ENCODE assay signal across 27 mouse cellular contexts in genomic region chr2:4832166-4832565, GRCm38 (mm10). TPM values are rescaled to one million over a fixed set of nuclear protein-coding genes. Genes with fewer than 3 reads are reported as not detected.
DNase-seq lines count a peak whose midpoint lies in the region; ATAC-seq and TF ChIP-seq lines count a peak whose summit lies in the region.
"Had no signal": no experiment of that assay in that cellular context is flagged by ENCODE, and none has a peak within 500 bp of the region (broad histone marks: within the 10 kb centered on the region; RNA-seq: fewer than 3 reads in every experiment).

No protein-coding gene starts in this region.

- no peak overlapping the region for H3K27ac ChIP-seq in MEL (ENCODE audit: control insufficient read depth, low read depth, low read length)
- no peak overlapping the region for H3K27ac ChIP-seq in lung, postnatal 0 days (ENCODE audit: low read length)
- H3K27ac ChIP-seq: embryonic facial prominence, embryonic 13.5 days; hindbrain, embryonic 10.5 days; hindbrain, embryonic 15.5 days; kidney, postnatal 0 days; liver, embryonic 14.5 days had no signal

- H3K79me2 ChIP-seq in MEL (ENCODE audit: control insufficient read depth, insufficient read depth, low read length, poor library complexity) = no peaks in the 10 kb centered on the region

- no peak overlapping the region for H3K4me2 ChIP-seq in lung, postnatal 0 days (replicated peaks; ENCODE audit: low read depth, low read length)
- H3K4me2 ChIP-seq: embryonic facial prominence, embryonic 13.5 days; hindbrain, embryonic 15.5 days had no signal

- no peaks in the 10 kb centered on the region for H3K9me3 ChIP-seq in MEL (replicated peaks; ENCODE audit: insufficient read depth, low read length)
- H3K9me3 ChIP-seq in lung, postnatal 0 days (ENCODE audit: low read length) = no peaks in the 10 kb centered on the region
- H3K9me3 ChIP-seq: embryonic facial prominence, embryonic 13.5 days; hindbrain, embryonic 10.5 days; hindbrain, embryonic 15.5 days had no signal

- no peaks in the 10 kb centered on the region; a peak in 2 of 4 replicates for H3K27me3 ChIP-seq in MEL (ENCODE audit: control insufficient read depth in 1 of 2, insufficient read depth in 2 of 2, low read length in 2 of 2)
- no peaks in the 10 kb centered on the region for H3K27me3 ChIP-seq in lung, postnatal 0 days (replicated peaks; ENCODE audit: insufficient read depth, low read length)
- H3K27me3 ChIP-seq: embryonic facial prominence, embryonic 13.5 days; hindbrain, embryonic 15.5 days had no signal

- ATAC-seq in lung, postnatal 0 days = peak; percentile 43; the same call in 1 of the 2 replicates
- ATAC-seq in megakaryocyte progenitor cell, adult 5-6 weeks (replicated peaks; ENCODE audit: poor library complexity) = peak; percentile 40; the same call in 1 of the 2 replicates
- ATAC-seq: activated CD4-positive, CD25-positive, alpha-beta regulatory T cell, adult 4 months; CD4-positive, CD25-positive, alpha-beta regulatory T cell, adult 4 months; forebrain, embryonic 16.5 days had no signal

- TF ChIP-seq RAD21 in MEL (IDR thresholded peaks at IDR 0.05; ENCODE audit: low read depth, low read length) = no peak

- H3K4me1 ChIP-seq in MEL (ENCODE audit: control insufficient read depth in 1 of 2, insufficient read depth in 2 of 2, low read length in 2 of 2) = peaks cover 1 to 18% of the 10 kb centered on the region in 2 experiments; a peak in 2 of 4 replicates
- no peaks in the 10 kb centered on the region; the same call in 1 of the 2 replicates for H3K4me1 ChIP-seq in lung, postnatal 0 days (ENCODE audit: insufficient read depth, low read depth, low read length)
- H3K4me1 ChIP-seq: hindbrain, embryonic 15.5 days; megakaryocyte, embryonic 14.5 days had no signal

- peak; percentile 4 for DNase-seq in MEL (ENCODE audit: low read depth, low spot score)
- DNase-seq in fat pad, adult 2 months (ENCODE audit: extremely low read depth, low read depth, low spot score) = peak; percentile 64
- peak; percentile 56 for DNase-seq in lung, postnatal 0 days (ENCODE audit: low spot score)
- DNase-seq in right cerebral cortex, postnatal 14 days = no peak
- no peak for DNase-seq in cerebellum, adult 8-10 months
- DNase-seq in heart, adult 18-20 months = no peak
- DNase-seq: adrenal gland, adult 8-10 months; cerebellum, adult 9-10 months; cerebellum, postnatal 36 days; heart, postnatal 14 days; kidney, adult 8-10 months; layer of hippocampus, adult 9-11 months; liver; midbrain, embryonic 14.5 days; spleen, adult 18-20 months; thymus, adult 2 months; thymus, postnatal 4 days had no signal

- peaks cover 0 to 15% of the 10 kb centered on the region in 2 experiments; a peak in 2 of 4 replicates for H3K36me3 ChIP-seq in MEL (ENCODE audit: control insufficient read depth in 1 of 2, insufficient read depth in 2 of 2, low read length in 2 of 2)
- no peaks in the 10 kb centered on the region for H3K36me3 ChIP-seq in lung, postnatal 0 days (ENCODE audit: insufficient read depth, low read length)
- H3K36me3 ChIP-seq: embryonic facial prominence, embryonic 13.5 days; hindbrain, embryonic 10.5 days; hindbrain, embryonic 15.5 days had no signal

- TF ChIP-seq CTCF in MEL (IDR thresholded peaks at IDR 0.05 in 2 of 3, conservative IDR thresholded peaks at IDR 0.05 in 1 of 3; ENCODE audit: control insufficient read depth in 1 of 3, insufficient read depth in 1 of 3, low read depth in 2 of 3, low read length in 3 of 3, poor library complexity in 1 of 3, severe bottlenecking in 1 of 3) = no peak
- no peak for TF ChIP-seq CTCF in lung, postnatal 0 days (IDR thresholded peaks at IDR 0.05)

- H3K9ac ChIP-seq in MEL (ENCODE audit: control insufficient read depth, low read depth, low read length, poor library complexity, severe bottlenecking) = no peak overlapping the region
- H3K9ac ChIP-seq in lung, postnatal 0 days (replicated peaks; ENCODE audit: low read depth) = no peak overlapping the region
- H3K9ac ChIP-seq: embryonic facial prominence, embryonic 13.5 days; hindbrain, embryonic 15.5 days; liver, embryonic 14.5 days had no signal

- no peak for TF ChIP-seq EP300 in MEL (IDR thresholded peaks at IDR 0.05; ENCODE audit: low read depth in 1 of 2, low read length in 2 of 2)
- no peak for TF ChIP-seq EP300 in lung, postnatal 0 days (IDR thresholded peaks at IDR 0.05)

- 44% methylated on average over 4 of the region's 4 CpGs for WGBS in lung, postnatal 0 days

- no peak for TF ChIP-seq POLR2A in MEL (IDR thresholded peaks at IDR 0.05; ENCODE audit: control insufficient read depth in 1 of 2, insufficient read depth in 1 of 2, low read depth in 1 of 2, low read length in 2 of 2, poor library complexity in 1 of 2)

- no peak overlapping the region for H3K4me3 ChIP-seq in MEL (ENCODE audit: control insufficient read depth in 1 of 2, insufficient read depth in 1 of 2, low read depth in 2 of 2, low read length in 2 of 2)
- no peak overlapping the region for H3K4me3 ChIP-seq in lung, postnatal 0 days (ENCODE audit: low read depth, low read length)
- H3K4me3 ChIP-seq: embryonic facial prominence, embryonic 13.5 days; hindbrain, embryonic 10.5 days; hindbrain, embryonic 15.5 days; megakaryocyte, embryonic 14.5 days had no signal

TF ChIP-seq in MEL, 35 proteins besides CTCF, POLR2A, EP300 and RAD21:
- TF ChIP-seq ZKSCAN1 (IDR thresholded peaks at IDR 0.05; ENCODE audit: low read depth, low read length) (no peak), TBP (IDR thresholded peaks at IDR 0.05; ENCODE audit: low read depth, low read length) (no peak), MAFK (IDR thresholded peaks at IDR 0.05; ENCODE audit: borderline replicate concordance, low read depth, low read length) (no peak), BHLHE40 (IDR thresholded peaks at IDR 0.05; ENCODE audit: borderline replicate concordance, low read depth, low read length) (no peak), CHD2 (IDR thresholded peaks at IDR 0.05; ENCODE audit: low read length) (no peak), NELFE (IDR thresholded peaks at IDR 0.05; ENCODE audit: low read depth, low read length) (no peak), SIN3A (IDR thresholded peaks at IDR 0.05; ENCODE audit: low read length) (no peak), RCOR1 (IDR thresholded peaks at IDR 0.05; ENCODE audit: low read depth, low read length) (no peak), MYB (IDR thresholded peaks at IDR 0.05; ENCODE audit: low read depth, low read length) (no peak), ZMIZ1 (IDR thresholded peaks at IDR 0.05; ENCODE audit: low read depth, low read length) (no peak), GABPA (IDR thresholded peaks at IDR 0.05; ENCODE audit: low read depth, low read length) (no peak), CHD1 (IDR thresholded peaks at IDR 0.05; ENCODE audit: low read depth, low read length) (no peak)

RNA-seq across cellular contexts. Expression of gene Sephs1, which starts 49.2 kb away (rescaled TPM):
- total RNA-seq in MEL (2012; rRNA removed) = 36.9 and 37.1 TPM in 2 replicates
- 10 to 100 TPM in 1 of 2 experiments, not detected in 1; 40.4 TPM for polyA plus RNA-seq in MEL (2012; ENCODE audit: insufficient read depth in 1 of 2, insufficient read length in 2 of 2, low read depth in 1 of 2, low replicate concordance in 2 of 2, missing spikeins in 1 of 2)
- 34.3 and 34.6 TPM in 2 replicates for polyA plus RNA-seq in lung, postnatal 0 days (2015; fragmentation: Nextera tagmentation; extraction: Ambion mirVana)
- total RNA-seq in megakaryocyte progenitor cell, adult 5-6 weeks (2015) = 29.3 and 32.5 TPM in 2 replicates
- 30.2 and 42.7 TPM in 2 replicates for total RNA-seq in megakaryocyte progenitor cell, adult 5-6 weeks (2017)
- 10 to 100 TPM; 12.0 to 13.0 TPM for total RNA-seq in heart, adult 18-20 months (2021)

Comparison
In these comparisons a context has a peak if more than half of its experiments do, and no peak if none do; other contexts are left out.
1. DNase-seq: peak in MEL (single experiment), fat pad, adult 2 months (single experiment) and lung, postnatal 0 days (single experiment); none in right cerebral cortex, postnatal 14 days (single experiment), cerebellum, adult 8-10 months (single experiment) and heart, adult 18-20 months (0 of 2).